Mouse (Mus musculus): ENCODE data around the gene Pou6f1. TPM values are rescaled to one million over a fixed set of nuclear protein-coding genes. Genes with fewer than 3 reads are reported as not detected.

Gene Pou6f1
- total RNA-seq (2023): 62.9 TPM

GRCm38 (mm10) chr15:100599276-100600046, at the start of gene Pou6f1:
Gene Pou6f1, minus strand, starts transcription at chr15:100599984.

GRCm38 (mm10) chr15:100636700-100637501, 37.1 kb upstream of the Pou6f1 start, which contains the start of gene Smagp:
Gene Smagp, minus strand, starts transcription at chr15:100636940.

GRCm38 (mm10) chr15:100614996-100615824, 15.4 kb upstream of the Pou6f1 start, which contains the start of gene Dazap2:
Gene Dazap2, plus strand, starts transcription at chr15:100615349.

GRCm38 (mm10) chr15:100551326-100552307, 48.2 kb downstream of the Pou6f1 start, which contains the start of gene Tfcp2:
Gene Tfcp2, minus strand, starts transcription at chr15:100552008.

Other genes starting within 250 kb of the Pou6f1 start
- gene Methig1, start 246.8 kb downstream of the Pou6f1 start, total RNA-seq (2023): not detected
- gene Mettl7a2, start 246.8 kb downstream of the Pou6f1 start, total RNA-seq (2023): not detected
- gene Higd1c, start 235.4 kb downstream of the Pou6f1 start, total RNA-seq (2023): not detected
- not detected for gene Gm5475, start 177.8 kb downstream of the Pou6f1 start, total RNA-seq (2023)
- gene Slc11a2, start 174.9 kb downstream of the Pou6f1 start, total RNA-seq (2023): 36.1 TPM
- gene Letmd1, start 131.0 kb downstream of the Pou6f1 start, total RNA-seq (2023): 44.3 TPM
- gene Csrnp2, start 104.5 kb downstream of the Pou6f1 start, total RNA-seq (2023): 9.8 TPM
- 11.7 TPM for gene Tfcp2, start 48.0 kb downstream of the Pou6f1 start, total RNA-seq (2023)
- gene Dazap2, start 15.4 kb upstream of the Pou6f1 start, total RNA-seq (2023): 385 TPM
- gene Smagp, start 37.0 kb upstream of the Pou6f1 start, total RNA-seq (2023): 4.3 TPM
- gene Bin2, start 69.6 kb upstream of the Pou6f1 start, total RNA-seq (2023): 420 TPM
- 4.0 TPM for gene Cela1, start 87.9 kb upstream of the Pou6f1 start, total RNA-seq (2023)
- gene Galnt6, start 129.4 kb upstream of the Pou6f1 start, total RNA-seq (2023): 188 TPM
- gene Slc4a8, start 161.8 kb upstream of the Pou6f1 start, total RNA-seq (2023): 12.9 TPM